Mouse (Mus musculus) c-Kit-positive CD71-positive TER-119-negative erythroid progenitor cells, embryonic 14.5 days (primary cell): ENCODE measurements around the gene Irgc1.

ENCODE experiments used
- DNase-seq: peaks from one replicate; pipeline ENCODE4 v3.0.0-alpha.2; 2013; ENCODE audit warnings: low read depth

Irgc1 gene

GRCm38 (mm10) chr7:24399256-24400081 lies 52.6 kb downstream of the Irgc1 start, which contains the start of gene Smg9:
Gene Smg9 (plus strand): TSS chr7:24399619.
- DNase-seq, result peak; percentile 97

GRCm38 (mm10) chr7:24398364-24398913 lies 53.7 kb downstream of the Irgc1 start:
- no peak for DNase-seq

GRCm38 (mm10) chr7:24396832-24397231 lies 55.3 kb downstream of the Irgc1 start:
- no peak for DNase-seq

GRCm38 (mm10) chr7:24394475-24395161 lies 57.5 kb downstream of the Irgc1 start:
- DNase-seq, result no peak

- DNase-seq, result no peak
Measured at GRCm38 (mm10) chr7:24394054-24394453, 58.0 kb downstream of the Irgc1 start.

- no peak for DNase-seq
Measured at GRCm38 (mm10) chr7:24391687-24392086, 60.4 kb downstream of the Irgc1 start.

GRCm38 (mm10) chr7:24391077-24391476 lies 61.0 kb downstream of the Irgc1 start:
- no peak for DNase-seq

GRCm38 (mm10) chr7:24390512-24390911 lies 61.6 kb downstream of the Irgc1 start:
- DNase-seq, result no peak

GRCm38 (mm10) chr7:24389516-24390187 lies 62.4 kb downstream of the Irgc1 start:
- no peak for DNase-seq

- no peak for DNase-seq
Measured at GRCm38 (mm10) chr7:24387059-24387556, 65.0 kb downstream of the Irgc1 start.

- DNase-seq, result no peak
Measured at GRCm38 (mm10) chr7:24384827-24385226, 67.3 kb downstream of the Irgc1 start.

GRCm38 (mm10) chr7:24384070-24384469 lies 68.0 kb downstream of the Irgc1 start:
- peak; percentile 85 for DNase-seq

GRCm38 (mm10) chr7:24382730-24383372 lies 69.2 kb downstream of the Irgc1 start:
- DNase-seq, result no peak
